Mouse (Mus musculus) kidney, embryonic 15.5 days (tissue): ENCODE data around the gene Bola2. TPM values are rescaled to one million over a fixed set of nuclear protein-coding genes. Genes with fewer than 3 reads are reported as not detected.
"Not testable (repeated sequence)": the region's sequence is repeated elsewhere in the genome, so short reads cannot be mapped to it uniquely, and the experiment has no call there.

Experiments
- ATAC-seq: fragments of 200-750 bp; cut with Nextera tagmentation; replicated peaks from 2 replicates; pipeline ENCODE4 v1.8.0; 2017; ENCODE audit warnings: moderate TSS enrichment; ENCODE audit not compliant: low FRiP score
- H3K27ac ChIP-seq: fragments of 300-500 bp; sonication (generic); 2 replicates; pipeline ENCODE4 v1.5.1; 2015; ENCODE audit warnings: mild to moderate bottlenecking, inconsistent platforms
- H3K27me3 ChIP-seq: fragments of 300-500 bp; sonication (generic); 2 replicates; pipeline ENCODE4 v1.6.1; 2015; ENCODE audit warnings: inconsistent platforms
- H3K36me3 ChIP-seq: fragments of 300-500 bp; sonication (generic); 2 replicates; pipeline ENCODE4 v1.6.1; 2015; ENCODE audit warnings: inconsistent platforms
- H3K4me1 ChIP-seq: fragments of 300-500 bp; sonication (generic); 2 replicates; pipeline ENCODE4 v1.6.1; 2015; ENCODE audit warnings: inconsistent platforms
- H3K4me2 ChIP-seq: fragments of 300-500 bp; sonication (generic); 2 replicates; pipeline ENCODE4 v1.6.1; 2015; ENCODE audit warnings: moderate library complexity, mild to moderate bottlenecking, inconsistent platforms
- H3K4me3 ChIP-seq: fragments of 300-500 bp; sonication (generic); replicated peaks from 2 replicates; pipeline ENCODE4 v1.5.1; 2015; ENCODE audit warnings: mild to moderate bottlenecking, inconsistent platforms
- H3K9ac ChIP-seq: fragments of 300-500 bp; sonication (generic); 2 replicates; pipeline ENCODE4 v1.6.1; 2015; ENCODE audit warnings: mild to moderate bottlenecking, inconsistent platforms
- H3K9me3 ChIP-seq: fragments of 300-500 bp; sonication (generic); replicated peaks from 2 replicates; pipeline ENCODE4 v1.6.1; 2016; ENCODE audit warnings: inconsistent platforms
- WGBS: fragments of 180-500 bp; shearing (Covaris S2); methylation state at CpG from one replicate; pipeline ENCODE4 v1.1.7; 2015; ENCODE audit warnings: mixed read lengths; 5-methylcytosine and 5-hydroxymethylcytosine counted together
- polyA plus RNA-seq: library from polyadenylated mRNA; unstranded; fragments of >200 nt; fragmentation: Nextera tagmentation; extraction: Ambion mirVana; gene quantifications from 2 replicates; pipeline ENCODE4 v1.2.1, GENCODE M21; 2015

Gene Bola2
- polyA plus RNA-seq, 1 experiment from 2014 or later: 144 TPM

DNA sequence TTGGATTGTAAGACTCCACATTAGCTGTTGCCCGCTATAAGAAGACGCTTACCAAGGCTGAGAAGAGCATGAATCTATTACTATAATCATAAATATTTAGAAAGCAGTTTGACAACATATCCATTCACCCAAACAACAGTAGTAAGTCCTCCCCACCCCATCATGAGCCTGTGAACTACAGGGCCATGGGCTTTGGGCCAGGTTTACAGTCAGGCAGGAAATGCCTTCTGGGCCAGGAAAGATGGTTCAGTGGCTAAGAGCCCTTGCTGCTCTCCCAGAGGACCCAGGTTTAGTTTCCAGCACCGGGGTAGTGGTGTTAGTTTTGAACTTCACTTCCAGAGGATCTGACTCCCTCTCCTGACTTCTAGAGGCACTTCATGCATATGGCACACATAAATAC is 22.4 kb downstream of the Bola2 start:
- WGBS: 84% methylated on average over 3 of the region's 3 CpGs
- H3K4me3 ChIP-seq: no peak overlapping the region

DNA sequence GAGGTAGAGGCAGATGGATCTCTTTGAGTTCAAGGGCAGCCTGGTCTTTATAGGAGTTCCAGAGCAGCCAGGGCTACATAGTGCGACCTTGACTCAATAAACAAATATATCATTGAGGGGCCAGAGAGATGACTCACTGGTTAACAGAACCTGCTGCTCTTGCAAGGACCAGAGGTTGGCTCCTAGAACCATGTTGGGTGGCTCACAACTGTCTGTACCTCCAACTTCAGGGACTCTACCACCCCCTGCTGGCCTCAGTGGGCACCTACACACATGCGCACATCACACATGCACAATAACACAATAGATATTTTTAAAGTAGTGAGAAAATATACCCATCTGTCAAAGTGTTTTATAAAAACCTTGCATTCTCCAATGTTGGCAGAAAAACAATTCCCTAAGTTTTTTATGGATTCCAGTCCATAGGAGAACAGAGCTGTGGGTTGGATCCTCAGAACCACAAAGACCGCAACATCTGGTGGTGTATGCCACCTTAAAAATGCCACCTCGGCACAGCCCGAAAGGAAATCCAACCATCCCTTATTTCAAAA is 23.7 kb downstream of the Bola2 start:
- no peaks in the 10 kb centered on the region for H3K27me3 ChIP-seq
- no peak overlapping the region for H3K4me3 ChIP-seq
- no peak overlapping the region for H3K4me2 ChIP-seq
- no peaks in the 10 kb centered on the region for H3K4me1 ChIP-seq
- ATAC-seq: no peak
- H3K9ac ChIP-seq: no peak overlapping the region
- WGBS: 92% methylated on average over 5 of the region's 5 CpGs
- H3K36me3 ChIP-seq: no peaks in the 10 kb centered on the region
- no peak overlapping the region for H3K27ac ChIP-seq
- no peaks in the 10 kb centered on the region for H3K9me3 ChIP-seq

More for the DNA sequence above, 22.4 kb downstream of the Bola2 start:
- Histone ChIP-seq H3K9ac (no peak overlapping the region), H3K9me3 (no peaks in the 10 kb centered on the region), H3K4me1 (no peaks in the 10 kb centered on the region), H3K27ac (no peak overlapping the region), H3K27me3 (no peaks in the 10 kb centered on the region), H3K4me2 (no peak overlapping the region), H3K36me3 (no peaks in the 10 kb centered on the region)
- no peak for ATAC-seq

DNA sequence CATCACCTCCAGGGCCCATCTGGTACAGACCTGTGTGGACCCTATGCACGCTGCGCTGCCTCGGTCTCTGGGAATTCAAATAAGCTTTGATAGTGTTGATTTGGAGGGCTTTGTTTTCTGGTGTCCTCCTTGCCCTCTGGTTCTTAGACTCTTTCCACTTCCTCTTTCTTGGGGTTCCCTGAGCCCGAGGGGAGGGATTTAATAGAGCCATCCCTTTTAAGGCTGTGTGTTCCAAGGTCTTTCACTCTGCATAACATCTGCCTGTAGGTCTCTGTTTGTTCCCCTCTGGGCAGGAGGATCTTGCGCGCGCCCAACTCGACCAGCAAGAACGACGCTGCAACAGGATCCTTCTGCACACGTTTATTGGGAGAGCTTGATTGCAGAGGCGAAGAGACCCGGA is 26.4 kb downstream of the Bola2 start:
- ATAC-seq: no peak
- 89% methylated on average over 13 of the region's 13 CpGs for WGBS
- Histone ChIP-seq H3K4me1 (no peaks in the 10 kb centered on the region), H3K4me3 (no peak overlapping the region), H3K27me3 (no peaks in the 10 kb centered on the region), H3K9me3 (no peaks in the 10 kb centered on the region), H3K36me3 (no peaks in the 10 kb centered on the region), H3K27ac (no peak overlapping the region), H3K4me2 (no peak overlapping the region), H3K9ac (no peak overlapping the region)

DNA sequence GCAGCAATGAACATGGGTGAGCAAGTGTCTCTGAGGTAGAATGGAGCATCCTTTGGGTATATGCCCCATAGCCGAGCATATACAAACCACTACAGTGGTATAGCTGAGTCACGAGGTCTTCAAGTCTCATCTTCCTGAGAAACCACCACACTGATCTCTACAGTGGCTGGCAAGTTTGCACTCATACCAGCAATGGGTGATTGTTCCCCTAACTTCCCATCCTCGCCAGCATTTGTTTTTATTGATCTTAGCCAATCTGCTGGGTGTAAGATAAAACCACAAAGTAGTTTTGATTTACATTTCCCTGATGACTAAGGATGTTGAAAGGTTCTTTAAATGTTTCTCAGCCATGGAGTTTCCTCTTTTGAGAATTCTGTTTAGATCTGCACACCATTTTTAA is 29.9 kb downstream of the Bola2 start:
- no peaks in the 10 kb centered on the region for H3K9me3 ChIP-seq
- H3K4me2 ChIP-seq: no peak overlapping the region
- WGBS: 77% methylated on average over 3 of the region's 3 CpGs
- no peak overlapping the region for H3K27ac ChIP-seq
- no peak for ATAC-seq
- no peaks in the 10 kb centered on the region for H3K4me1 ChIP-seq
- H3K9ac ChIP-seq: no peak overlapping the region
- H3K27me3 ChIP-seq: no peaks in the 10 kb centered on the region
- H3K4me3 ChIP-seq: no peak overlapping the region
- no peaks in the 10 kb centered on the region for H3K36me3 ChIP-seq

DNA sequence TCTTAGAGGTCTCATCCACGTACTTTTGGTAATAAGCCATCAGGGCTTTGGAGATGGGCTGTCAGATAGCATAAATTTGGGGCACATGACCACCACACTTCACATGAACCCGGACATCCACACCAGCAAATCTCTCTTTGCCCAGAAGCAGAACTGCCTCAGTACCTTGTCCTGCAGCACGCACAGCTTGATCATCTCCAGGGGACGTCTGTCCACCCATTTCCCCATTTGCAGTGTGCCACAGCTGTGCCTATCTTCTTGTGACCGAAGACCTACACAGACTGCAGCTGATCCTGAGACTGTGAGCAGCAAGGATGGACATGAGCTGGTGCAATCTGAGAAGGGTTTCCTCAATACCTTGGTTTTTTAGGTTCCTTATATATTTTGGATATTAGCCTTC is 30.5 kb downstream of the Bola2 start:
- Histone ChIP-seq H3K4me3 (no peak overlapping the region), H3K27me3 (no peaks in the 10 kb centered on the region), H3K9ac (no peak overlapping the region), H3K4me1 (no peaks in the 10 kb centered on the region), H3K4me2 (no peak overlapping the region), H3K36me3 (no peaks in the 10 kb centered on the region), H3K9me3 (no peaks in the 10 kb centered on the region), H3K27ac (no peak overlapping the region)
- no peak for ATAC-seq
- WGBS: 80% methylated on average over 5 of the region's 5 CpGs

GRCm38 (mm10) chr7:126730256-126730789 is 35.1 kb downstream of the Bola2 start:
- WGBS: 77% methylated on average over 4 of the region's 4 CpGs
- not testable (repeated sequence) for ATAC-seq, H3K27ac ChIP-seq, H3K9me3 ChIP-seq, H3K4me1 ChIP-seq, H3K4me3 ChIP-seq, H3K4me2 ChIP-seq, H3K27me3 ChIP-seq, H3K9ac ChIP-seq, H3K36me3 ChIP-seq

DNA sequence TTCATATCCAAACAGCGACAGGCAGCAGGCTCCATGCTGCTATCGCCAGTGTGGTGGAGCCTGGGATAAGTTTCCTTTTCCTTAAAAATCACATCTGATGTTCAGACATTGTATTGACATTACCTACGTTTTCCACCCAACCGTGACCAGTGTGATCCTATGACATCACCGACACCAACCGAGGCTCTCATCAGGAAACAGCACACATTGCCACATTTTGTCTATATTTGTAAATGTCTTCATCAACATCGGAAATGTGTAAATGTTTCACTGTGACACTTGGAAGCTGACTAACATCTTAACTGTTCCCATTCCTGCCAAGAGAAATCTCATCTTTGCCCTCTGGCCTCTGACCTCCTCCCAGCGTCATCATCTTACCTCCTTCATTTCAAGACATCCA is 40.9 kb downstream of the Bola2 start:
- Histone ChIP-seq H3K4me1 (peaks cover 4% of the 10 kb centered on the region; the same call in 1 of the 2 replicates), H3K9ac (no peak overlapping the region), H3K4me2 (no peak overlapping the region), H3K4me3 (no peak overlapping the region), H3K36me3 (no peaks in the 10 kb centered on the region), H3K27ac (no peak overlapping the region), H3K27me3 (no peaks in the 10 kb centered on the region), H3K9me3 (no peaks in the 10 kb centered on the region)
- no peak for ATAC-seq
- 76% methylated on average over 8 of the region's 8 CpGs for WGBS

GRCm38 (mm10) chr7:126739551-126739950 is 44.4 kb downstream of the Bola2 start:
- Histone ChIP-seq H3K4me3 (no peak overlapping the region), H3K9ac (no peak overlapping the region), H3K4me2 (no peak overlapping the region), H3K9me3 (no peaks in the 10 kb centered on the region), H3K36me3 (no peaks in the 10 kb centered on the region), H3K27me3 (no peaks in the 10 kb centered on the region), H3K4me1 (peaks cover 4% of the 10 kb centered on the region; the same call in 1 of the 2 replicates), H3K27ac (no peak overlapping the region)
- no peak for ATAC-seq
- WGBS: 83% methylated on average over 17 of the region's 17 CpGs

GRCm38 (mm10) chr7:126740132-126740735 is 45.0 kb downstream of the Bola2 start:
- Histone ChIP-seq H3K4me3 (no peak overlapping the region), H3K36me3 (no peaks in the 10 kb centered on the region), H3K9me3 (no peaks in the 10 kb centered on the region), H3K4me2 (no peak overlapping the region), H3K27ac (no peak overlapping the region), H3K4me1 (peaks cover 4% of the 10 kb centered on the region; the same call in 1 of the 2 replicates), H3K9ac (no peak overlapping the region), H3K27me3 (no peaks in the 10 kb centered on the region)
- WGBS: 85% methylated on average over 13 of the region's 13 CpGs
- ATAC-seq: no peak

DNA sequence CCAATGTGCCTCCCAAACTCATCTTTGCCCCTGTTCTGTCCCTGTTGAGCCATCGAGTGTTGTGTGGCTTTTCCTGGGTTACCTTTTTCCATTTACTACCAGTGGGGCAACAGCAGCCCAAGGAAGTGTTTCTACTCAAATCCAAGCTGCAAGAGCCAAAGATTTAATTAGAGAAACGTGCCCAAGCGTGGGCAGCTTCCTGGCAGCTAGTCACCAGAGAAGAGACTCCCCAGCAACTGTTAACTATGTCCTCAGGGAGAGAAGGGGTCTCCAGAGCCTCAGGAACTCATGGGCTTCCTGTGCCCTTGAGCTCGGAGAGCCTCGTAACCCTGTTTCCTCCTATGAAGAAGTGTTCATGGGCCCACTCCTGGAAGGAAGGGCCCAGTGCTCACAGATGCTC is 45.8 kb downstream of the Bola2 start:
- Histone ChIP-seq H3K9ac (no peak overlapping the region), H3K9me3 (no peaks in the 10 kb centered on the region), H3K27me3 (no peaks in the 10 kb centered on the region), H3K27ac (no peak overlapping the region), H3K4me3 (no peak overlapping the region), H3K4me2 (no peak overlapping the region), H3K36me3 (no peaks in the 10 kb centered on the region), H3K4me1 (peaks cover 4% of the 10 kb centered on the region; the same call in 1 of the 2 replicates)
- WGBS: 69% methylated on average over 5 of the region's 5 CpGs
- no peak for ATAC-seq

DNA sequence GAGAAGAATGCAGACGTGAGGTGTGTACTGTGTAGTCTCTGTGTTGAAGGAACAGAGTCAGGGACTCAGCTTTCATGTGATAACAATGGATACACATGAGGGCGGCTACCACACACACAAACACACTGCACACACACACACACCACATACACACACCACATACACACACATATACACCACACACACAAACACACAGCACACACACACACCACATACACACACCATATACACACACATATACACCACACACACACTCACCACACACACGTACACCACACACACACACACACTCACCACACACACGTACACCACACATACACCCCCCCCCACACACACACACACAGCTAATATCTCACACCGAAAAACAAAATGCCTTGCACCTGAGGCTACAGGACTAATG is 46.3 kb downstream of the Bola2 start:
- Histone ChIP-seq H3K9me3 (no peaks in the 10 kb centered on the region), H3K4me2 (no peak overlapping the region), H3K4me1 (peaks cover 4% of the 10 kb centered on the region; the same call in 1 of the 2 replicates), H3K36me3 (no peaks in the 10 kb centered on the region), H3K27me3 (no peaks in the 10 kb centered on the region), H3K4me3 (no peak overlapping the region), H3K9ac (no peak overlapping the region), H3K27ac (no peak overlapping the region)
- no peak for ATAC-seq
- 81% methylated on average over 5 of the region's 5 CpGs for WGBS

GRCm38 (mm10) chr7:126741964-126742482 is 46.8 kb downstream of the Bola2 start:
- no peaks in the 10 kb centered on the region for H3K36me3 ChIP-seq
- no peak overlapping the region for H3K27ac ChIP-seq
- H3K4me3 ChIP-seq: no peak overlapping the region
- WGBS: 88% methylated on average over 13 of the region's 13 CpGs
- H3K9ac ChIP-seq: no peak overlapping the region
- H3K9me3 ChIP-seq: no peaks in the 10 kb centered on the region
- no peak for ATAC-seq
- H3K4me2 ChIP-seq: no peak overlapping the region
- H3K4me1 ChIP-seq: peaks cover 4% of the 10 kb centered on the region; the same call in 1 of the 2 replicates
- no peaks in the 10 kb centered on the region for H3K27me3 ChIP-seq
